Mouse (Mus musculus): ENCODE results near the gene Sycp3.

DNA sequence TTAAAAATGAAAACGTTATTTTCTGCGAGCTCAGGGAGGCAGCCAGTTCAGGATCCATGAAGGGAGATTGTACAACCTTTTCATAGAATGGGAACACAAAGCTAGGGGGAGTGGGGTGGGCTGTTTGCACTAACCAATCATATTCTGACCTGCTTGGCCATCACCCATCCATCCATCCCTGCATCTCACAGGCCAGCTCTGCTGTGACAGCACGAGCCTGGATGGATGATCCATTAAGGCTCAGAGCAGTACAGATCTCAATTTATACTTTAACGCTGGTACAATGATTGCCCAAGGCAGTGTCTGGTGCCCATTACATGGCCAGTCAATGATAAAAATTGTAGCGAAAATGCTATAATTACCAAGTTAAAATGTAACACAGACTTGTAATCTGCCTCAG, 32.5 kb upstream of the Sycp3 start:
- TF ChIP-seq GATA1 (IDR thresholded peaks at IDR 0.05; ENCODE audit: borderline replicate concordance, low read length) = no peak
- TF ChIP-seq FLI1 (IDR thresholded peaks at IDR 0.05; ENCODE audit: low read length) = no peak

Measured in megakaryocyte, embryonic 14.5 days (primary cell).